Mouse (Mus musculus): ENCODE results near the gene Prnp.

GRCm38 (mm10) chr2:131961671-131962070 lies 51.9 kb downstream of the Prnp start:
- TF ChIP-seq POLR2A (IDR thresholded peaks at IDR 0.05; ENCODE audit: low read depth, low read length) (no peak), CTCF (conservative IDR thresholded peaks at IDR 0.05; ENCODE audit: insufficient read depth, insufficient read length, low read depth, low read length) (no peak)

Data from kidney, adult 2 months (tissue).